Comparison of ENCODE assay signal across 14 mouse cellular contexts in genomic region chr8:78022986-78023385, GRCm38 (mm10).
DNase-seq lines count a peak whose midpoint lies in the region; ATAC-seq lines count a peak whose summit lies in the region.
"Had no signal": no experiment of that assay in that cellular context is flagged by ENCODE, and none has a peak within 500 bp of the region (broad histone marks: within the 10 kb centered on the region; RNA-seq: fewer than 3 reads in every experiment).

No protein-coding gene starts in this region.

- H3K36me3 ChIP-seq in heart, embryonic 11.5 days (ENCODE audit: control insufficient read depth, insufficient read depth, low read length), result no peaks in the 10 kb centered on the region
- H3K36me3 ChIP-seq in heart, embryonic 10.5 days, result no peaks in the 10 kb centered on the region
- no peaks in the 10 kb centered on the region for H3K36me3 ChIP-seq in kidney, embryonic 16.5 days (ENCODE audit: insufficient read depth, low read length)
- no peaks in the 10 kb centered on the region for H3K36me3 ChIP-seq in midbrain, embryonic 11.5 days (ENCODE audit: control insufficient read depth, insufficient read depth, low read length)
- no peaks in the 10 kb centered on the region for H3K36me3 ChIP-seq in midbrain, embryonic 16.5 days (ENCODE audit: control insufficient read depth, insufficient read depth, low read length)

- no peak for DNase-seq in heart, embryonic 10.5 days (ENCODE audit: low spot score)
- DNase-seq in kidney, postnatal 14 days, result no peak
- DNase-seq in midbrain, embryonic 11.5 days (ENCODE audit: low spot score, missing footprints), result peak; percentile 81
- no peak for DNase-seq in frontal cortex, postnatal 10 days (ENCODE audit: low spot score in 2 of 2)
- DNase-seq: adrenal gland, postnatal 25 days; cerebellum, adult 9-11 months; retina, postnatal 1 day; thymus, postnatal 25 days had no signal

- H3K4me2 ChIP-seq in heart, embryonic 11.5 days, result no peak overlapping the region
- H3K4me2 ChIP-seq in kidney, embryonic 16.5 days (replicated peaks; ENCODE audit: low read depth, low read length), result no peak overlapping the region
- H3K4me2 ChIP-seq in midbrain, embryonic 11.5 days, result no peak overlapping the region
- H3K4me2 ChIP-seq in midbrain, embryonic 16.5 days (ENCODE audit: low read length), result no peak overlapping the region

- no peak overlapping the region for H3K9ac ChIP-seq in heart, embryonic 11.5 days (ENCODE audit: low read depth, low read length)
- no peak overlapping the region for H3K9ac ChIP-seq in kidney, embryonic 16.5 days (replicated peaks; ENCODE audit: low read length)
- H3K9ac ChIP-seq in midbrain, embryonic 11.5 days (ENCODE audit: low read length), result no peak overlapping the region
- no peak overlapping the region for H3K9ac ChIP-seq in midbrain, embryonic 16.5 days (ENCODE audit: low read depth, low read length)

- 0 out of 2 replicates have a peak, but pooled peaks cover 3% of the 10 kb centered on the region for H3K4me1 ChIP-seq in heart, embryonic 11.5 days (ENCODE audit: control insufficient read depth, insufficient read depth, low read length)
- H3K4me1 ChIP-seq in heart, embryonic 10.5 days, result peaks cover 12% of the 10 kb centered on the region; the same call in 1 of the 2 replicates
- H3K4me1 ChIP-seq in kidney, embryonic 16.5 days (ENCODE audit: insufficient read depth, low read length), result peaks cover 26% of the 10 kb centered on the region
- peaks cover 6% of the 10 kb centered on the region; the same call in 1 of the 2 replicates for H3K4me1 ChIP-seq in midbrain, embryonic 11.5 days (ENCODE audit: control insufficient read depth, insufficient read depth, low read length)
- H3K4me1 ChIP-seq in midbrain, embryonic 16.5 days (ENCODE audit: control insufficient read depth, insufficient read depth, low read length), result no peaks in the 10 kb centered on the region

- no peaks in the 10 kb centered on the region for H3K27me3 ChIP-seq in heart, embryonic 11.5 days (ENCODE audit: control insufficient read depth, insufficient read depth, low read length)
- no peaks in the 10 kb centered on the region for H3K27me3 ChIP-seq in heart, embryonic 10.5 days (ENCODE audit: insufficient read depth, poor library complexity, severe bottlenecking)
- no peaks in the 10 kb centered on the region for H3K27me3 ChIP-seq in kidney, embryonic 16.5 days (ENCODE audit: insufficient read depth, low read length)
- no peaks in the 10 kb centered on the region for H3K27me3 ChIP-seq in midbrain, embryonic 11.5 days (ENCODE audit: control insufficient read depth, insufficient read depth, low read length)
- no peaks in the 10 kb centered on the region for H3K27me3 ChIP-seq in midbrain, embryonic 16.5 days (ENCODE audit: control insufficient read depth, insufficient read depth, low read depth, low read length)

- 0 out of 2 replicates have a peak overlapping the region, but pooled peaks have one; percentile 1 for H3K27ac ChIP-seq in heart, embryonic 11.5 days (ENCODE audit: low read depth, low read length)
- no peak overlapping the region for H3K27ac ChIP-seq in heart, embryonic 10.5 days
- peak overlapping the region; percentile 89 for H3K27ac ChIP-seq in kidney, embryonic 16.5 days (ENCODE audit: low read length)
- H3K27ac ChIP-seq in midbrain, embryonic 11.5 days (ENCODE audit: low read depth, low read length), result no peak overlapping the region
- H3K27ac ChIP-seq in midbrain, embryonic 16.5 days (ENCODE audit: low read length), result no peak overlapping the region
- H3K27ac ChIP-seq: hindbrain, postnatal 0 days had no signal

- no peak for ATAC-seq in heart, embryonic 11.5 days (replicated peaks; ENCODE audit: insufficient number of reproducible peaks, low FRiP score, low TSS enrichment)
- peak; percentile 18; the same call in 1 of the 2 replicates for ATAC-seq in kidney, embryonic 16.5 days (ENCODE audit: low FRiP score, low TSS enrichment)
- no peak for ATAC-seq in midbrain, embryonic 11.5 days (ENCODE audit: low FRiP score)
- no peak for ATAC-seq in midbrain, embryonic 16.5 days
- ATAC-seq: activated CD4-positive, CD25-positive, alpha-beta regulatory T cell, adult 4 months; forebrain, embryonic 14.5 days; hindbrain, postnatal 0 days had no signal

- WGBS in heart, embryonic 11.5 days (ENCODE audit: insufficient replicate concordance), result 65% methylated on average over 5 of the region's 5 CpGs
- WGBS in heart, embryonic 10.5 days, result 81% methylated on average over 5 of the region's 5 CpGs
- WGBS in kidney, embryonic 16.5 days, result 27% methylated on average over 5 of the region's 5 CpGs
- WGBS in midbrain, embryonic 11.5 days, result 53% methylated on average over 5 of the region's 5 CpGs
- 52% methylated on average over 5 of the region's 5 CpGs for WGBS in midbrain, embryonic 16.5 days

- H3K4me3 ChIP-seq in heart, embryonic 11.5 days (ENCODE audit: low read depth, low read length), result no peak overlapping the region
- no peak overlapping the region for H3K4me3 ChIP-seq in heart, embryonic 10.5 days
- no peak overlapping the region for H3K4me3 ChIP-seq in kidney, embryonic 16.5 days (ENCODE audit: low read length)
- no peak overlapping the region for H3K4me3 ChIP-seq in midbrain, embryonic 11.5 days (ENCODE audit: low read depth, low read length)
- H3K4me3 ChIP-seq in midbrain, embryonic 16.5 days (ENCODE audit: low read depth, low read length), result no peak overlapping the region

- H3K9me3 ChIP-seq in heart, embryonic 11.5 days (replicated peaks; ENCODE audit: control insufficient read depth, low read length), result no peaks in the 10 kb centered on the region
- no peaks in the 10 kb centered on the region for H3K9me3 ChIP-seq in heart, embryonic 10.5 days
- H3K9me3 ChIP-seq in kidney, embryonic 16.5 days (ENCODE audit: low read length), result no peaks in the 10 kb centered on the region
- H3K9me3 ChIP-seq in midbrain, embryonic 11.5 days (ENCODE audit: control insufficient read depth, low read length), result no peaks in the 10 kb centered on the region
- H3K9me3 ChIP-seq in midbrain, embryonic 16.5 days (replicated peaks; ENCODE audit: control insufficient read depth, low read length, poor library complexity, severe bottlenecking), result no peaks in the 10 kb centered on the region

Comparison
In these comparisons a context has a peak if more than half of its experiments do, and no peak if none do; other contexts are left out.
1. H3K27ac ChIP-seq: peak in heart, embryonic 11.5 days (single experiment) and kidney, embryonic 16.5 days (single experiment); none in heart, embryonic 10.5 days (single experiment), midbrain, embryonic 11.5 days (single experiment) and midbrain, embryonic 16.5 days (single experiment).